In the genomic region with DNA sequence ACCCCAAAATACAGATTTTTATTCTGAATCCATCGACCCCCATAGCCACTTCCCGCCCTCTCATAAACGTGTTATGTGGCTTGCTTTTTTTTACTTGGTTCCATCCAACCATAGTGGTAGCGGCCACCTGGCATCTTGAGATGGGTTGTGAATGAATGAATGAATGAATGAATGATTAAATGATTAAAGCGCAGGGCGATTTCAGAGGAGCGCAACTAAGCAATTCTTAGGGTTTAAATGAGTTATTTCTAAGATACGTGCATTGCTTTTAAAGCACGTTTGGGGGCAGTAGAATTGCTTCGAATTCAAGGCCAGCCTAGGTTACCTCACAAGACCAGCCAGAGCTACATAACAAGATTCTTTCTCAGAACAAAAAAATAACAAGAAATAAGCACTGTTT, we compare ENCODE assay signal across 8 mouse cellular contexts. TPM values are rescaled to one million over a fixed set of nuclear protein-coding genes. Genes with fewer than 3 reads are reported as not detected.
DNase-seq lines count a peak whose midpoint lies in the region; ATAC-seq and TF ChIP-seq lines count a peak whose summit lies in the region.

No protein-coding gene starts in this region.

- peak; percentile 10 to 26 for DNase-seq in left cerebral cortex, postnatal 25 days (ENCODE audit: low spot score in 2 of 2)
- DNase-seq in left cerebral cortex, postnatal 36 days (ENCODE audit: low spot score in 2 of 2), result no peak
- peak; percentile 11 for DNase-seq in MN1 (ENCODE audit: low spot score)
- DNase-seq in induced T-regulatory cell, adult 2 months (ENCODE audit: low read depth), result peak; percentile 51
- no peak for DNase-seq in layer of hippocampus, postnatal 10 days (ENCODE audit: low spot score in 2 of 2)

- H3K9me3 ChIP-seq in embryonic facial prominence, embryonic 13.5 days, result no peaks in the 10 kb centered on the region

- peaks cover 9% of the 10 kb centered on the region for H3K27me3 ChIP-seq in embryonic facial prominence, embryonic 13.5 days
- no peaks in the 10 kb centered on the region for H3K27me3 ChIP-seq in myocyte (ENCODE audit: control insufficient read depth, insufficient read depth, insufficient read length)

- H3K36me3 ChIP-seq in embryonic facial prominence, embryonic 13.5 days, result peaks cover 8% of the 10 kb centered on the region
- H3K36me3 ChIP-seq in myocyte (ENCODE audit: control insufficient read depth, insufficient read depth), result no peaks in the 10 kb centered on the region

- H3K9ac ChIP-seq in embryonic facial prominence, embryonic 13.5 days, result peak overlapping the region; percentile 82

- peaks cover 12% of the 10 kb centered on the region for H3K79me2 ChIP-seq in myocyte (ENCODE audit: control insufficient read depth, insufficient read depth)

- H3K4me2 ChIP-seq in embryonic facial prominence, embryonic 13.5 days, result peak overlapping the region; percentile 55
- peak overlapping the region; percentile 64 for H3K4me2 ChIP-seq in myocyte (ENCODE audit: low read depth)

- TF ChIP-seq POLR2A in myocyte (IDR thresholded peaks at IDR 0.05; ENCODE audit: insufficient read length, low read depth), result no peak

- peaks cover 6% of the 10 kb centered on the region; the same call in 1 of the 2 replicates for H3K4me1 ChIP-seq in embryonic facial prominence, embryonic 13.5 days

- intact Hi-C loops in left cerebral cortex, postnatal 25 days (cut with DNase I), result loop anchor here (5.0 kb wide), 1 partner anchor 238 kb away; the partner anchor contains the start of gene Tmem35a
- intact Hi-C loops in left cerebral cortex, postnatal 36 days (cut with DNase I), result no loop called here

- 22% methylated on average over 10 of the region's 10 CpGs for WGBS in embryonic facial prominence, embryonic 13.5 days

- no peak for ATAC-seq in embryonic facial prominence, embryonic 13.5 days (ENCODE audit: insufficient number of reproducible peaks, insufficient read depth, low FRiP score, low TSS enrichment, low read depth)
- no peak for ATAC-seq in granulocyte monocyte progenitor cell, adult 5-6 weeks (replicated peaks; ENCODE audit: poor library complexity, severe bottlenecking)

- peak overlapping the region; percentile 57 for H3K4me3 ChIP-seq in embryonic facial prominence, embryonic 13.5 days
- H3K4me3 ChIP-seq in myocyte, result peak overlapping the region; percentile 38

- peak overlapping the region; percentile 87 for H3K27ac ChIP-seq in embryonic facial prominence, embryonic 13.5 days

- H3ac ChIP-seq in myocyte (ENCODE audit: control insufficient read depth, insufficient read length), result peak overlapping the region; percentile 69

TF ChIP-seq in myocyte, 11 proteins besides CTCF, POLR2A, EP300 and RAD21:
- TF ChIP-seq E2F4 (IDR thresholded peaks at IDR 0.05; ENCODE audit: insufficient read depth), result no peak
- TF ChIP-seq MAX (IDR thresholded peaks at IDR 0.05; ENCODE audit: low read depth), result no peak
- no peak for TF ChIP-seq SRF (IDR thresholded peaks at IDR 0.05; ENCODE audit: control insufficient read depth, insufficient read length, low read depth)
- TF ChIP-seq USF1 (IDR thresholded peaks at IDR 0.05; ENCODE audit: low read depth), result no peak
- no peak for TF ChIP-seq REST (IDR thresholded peaks at IDR 0.05; ENCODE audit: insufficient read depth, insufficient read length)
- TF ChIP-seq TCF12 (IDR thresholded peaks at IDR 0.05; ENCODE audit: insufficient read depth, poor library complexity, severe bottlenecking), result no peak

RNA-seq across cellular contexts. Expression of gene Cstf2, which starts 0.8 kb away (rescaled TPM):
- 100 to 1,000 TPM; 121 to 131 TPM for total RNA-seq in left cerebral cortex, postnatal 25 days (2021)
- 100 to 1,000 TPM; 110 to 135 TPM for total RNA-seq in left cerebral cortex, postnatal 36 days (2021)
- 37.9 and 38.7 TPM in 2 replicates for polyA plus RNA-seq in embryonic facial prominence, embryonic 13.5 days (2015; fragmentation: Nextera tagmentation; extraction: Ambion mirVana)
- 15.7 TPM for polyA plus RNA-seq in myocyte (2012; fragmentation: generic; extraction: Trizol)
- total RNA-seq in granulocyte monocyte progenitor cell, adult 5-6 weeks (2014; fragmentation: Nextera tagmentation), result 50.0 and 59.7 TPM in 2 replicates
- total RNA-seq in granulocyte monocyte progenitor cell, adult 5-6 weeks (2017), result 65.1 and 96.1 TPM in 2 replicates
- 100 to 1,000 TPM; 110 to 144 TPM for total RNA-seq in layer of hippocampus, postnatal 10 days (2021)

Comparison
In these comparisons a context has a peak if more than half of its experiments do, and no peak if none do; other contexts are left out.
1. DNase-seq: peak in left cerebral cortex, postnatal 25 days (2 of 2), MN1 (single experiment) and induced T-regulatory cell, adult 2 months (single experiment); none in left cerebral cortex, postnatal 36 days (0 of 2) and layer of hippocampus, postnatal 10 days (0 of 2).